Mouse (Mus musculus) layer of hippocampus, adult 8-10 months (tissue): ENCODE measurements around the gene Slc31a1. TPM values are rescaled to one million over a fixed set of nuclear protein-coding genes. Genes with fewer than 3 reads are reported as not detected.

Experiments used
- DNase-seq, 2 experiments: peaks; one replicate each; pipeline ENCODE4 v3.0.0; 2022; ENCODE audit warnings: low spot score in 2 of 2
- total RNA-seq, 4 experiments: library from RNA; stranded (reverse); gene quantifications; 2 replicates each; pipeline ENCODE4 v1.2.4; 2022

The Slc31a1 gene
- total RNA-seq, 4 experiments from 2014 or later: 11.1 to 14.0 (median 12.6) TPM

DNA sequence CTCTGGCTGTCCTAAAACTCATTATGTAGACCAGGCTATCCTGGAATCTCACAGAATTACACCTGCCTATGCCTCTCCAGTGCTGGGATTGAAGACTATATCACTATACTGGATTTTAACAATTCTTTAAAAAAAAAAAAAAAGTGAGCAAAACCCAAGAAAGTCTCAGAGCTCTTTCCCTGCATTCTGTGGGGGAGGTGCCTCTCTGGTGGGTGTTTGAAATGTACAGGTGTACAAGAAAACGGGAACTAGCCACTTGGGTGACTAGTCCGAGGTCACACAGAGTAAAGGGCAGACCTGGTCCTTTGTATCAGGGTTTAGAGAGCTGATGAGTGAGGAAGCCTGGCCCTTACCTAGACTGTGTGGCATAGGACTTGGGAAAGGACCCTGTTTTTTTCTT, 1.9 kb downstream of the Slc31a1 start:
- DNase-seq: no peak

DNA sequence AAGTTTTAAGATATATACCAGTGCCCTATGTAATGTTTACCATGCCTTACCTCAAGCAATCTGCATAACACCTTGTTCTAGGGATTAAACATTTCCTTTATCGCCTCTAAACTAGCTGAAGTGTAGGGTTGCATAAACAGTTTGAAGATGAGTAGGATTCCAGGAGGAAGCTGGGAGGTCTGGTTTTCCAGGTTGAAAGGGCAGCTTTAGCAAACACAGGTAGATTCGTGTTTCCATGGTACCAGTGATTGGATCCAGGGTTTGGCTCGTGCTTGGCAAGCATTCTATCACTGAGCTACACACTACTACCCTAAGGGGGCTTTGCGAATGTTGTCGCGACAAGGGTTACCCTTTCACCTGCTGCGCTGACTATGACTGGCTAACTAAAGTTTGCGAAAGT, 3.8 kb downstream of the Slc31a1 start:
- no peak for DNase-seq

DNA sequence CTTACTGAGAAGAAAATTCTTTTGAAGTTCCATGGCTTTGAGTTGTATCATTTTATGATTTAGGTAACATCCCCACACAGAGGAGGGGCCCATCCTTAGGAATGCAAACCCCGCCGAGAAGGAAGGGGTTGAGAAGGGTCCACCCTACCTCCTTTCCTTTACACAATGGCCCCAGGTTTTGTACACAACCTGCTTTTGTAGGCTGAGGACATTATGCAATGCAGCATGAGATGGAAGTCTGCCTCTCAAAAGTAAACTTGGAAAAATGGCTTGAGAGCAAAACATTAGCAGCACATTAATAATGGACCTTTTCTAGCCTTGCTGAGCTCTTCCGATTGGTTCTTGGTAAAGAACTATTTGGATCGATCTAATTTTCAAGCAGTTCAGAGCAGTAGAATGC, 5.8 kb downstream of the Slc31a1 start:
- DNase-seq: no peak

DNA sequence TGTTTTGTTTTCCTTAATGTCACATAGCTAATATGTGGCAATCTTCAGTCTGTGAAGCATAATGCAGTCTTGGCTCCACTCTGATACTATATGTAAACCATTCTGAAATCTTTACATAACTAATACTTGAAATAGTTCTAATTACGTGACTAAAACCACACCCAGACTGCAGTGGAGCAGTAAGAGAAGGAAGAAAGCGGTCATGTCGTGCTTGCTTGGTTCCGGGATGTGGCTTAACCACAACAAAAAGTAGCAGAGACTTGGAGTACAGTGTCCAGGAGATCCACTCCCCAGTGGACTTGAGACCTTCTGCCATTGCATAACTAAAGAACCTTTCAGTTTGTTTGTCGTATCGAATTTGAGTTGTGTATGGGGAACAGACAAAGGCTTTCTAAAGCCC, 7.1 kb downstream of the Slc31a1 start:
- no peak for DNase-seq

DNA sequence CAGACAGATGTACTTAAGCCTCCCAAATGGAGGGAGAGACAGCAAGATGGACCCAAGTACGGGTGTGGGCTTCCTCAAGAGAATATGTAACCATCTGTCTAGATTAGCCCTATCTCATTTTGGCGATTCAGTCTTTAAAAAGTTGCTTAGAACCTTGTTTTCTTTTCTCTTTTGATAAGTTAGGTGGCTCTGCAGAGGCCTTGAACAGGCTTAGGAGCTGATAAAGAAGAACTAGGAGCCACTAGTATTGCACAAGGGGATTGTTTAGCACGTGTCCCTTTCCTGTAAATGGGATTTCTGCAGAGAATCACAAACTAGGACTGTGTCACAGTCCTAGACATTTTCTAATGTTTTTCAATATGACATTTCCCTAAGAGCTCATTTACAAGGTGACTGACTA, 8.6 kb downstream of the Slc31a1 start:
- no peak for DNase-seq

DNA sequence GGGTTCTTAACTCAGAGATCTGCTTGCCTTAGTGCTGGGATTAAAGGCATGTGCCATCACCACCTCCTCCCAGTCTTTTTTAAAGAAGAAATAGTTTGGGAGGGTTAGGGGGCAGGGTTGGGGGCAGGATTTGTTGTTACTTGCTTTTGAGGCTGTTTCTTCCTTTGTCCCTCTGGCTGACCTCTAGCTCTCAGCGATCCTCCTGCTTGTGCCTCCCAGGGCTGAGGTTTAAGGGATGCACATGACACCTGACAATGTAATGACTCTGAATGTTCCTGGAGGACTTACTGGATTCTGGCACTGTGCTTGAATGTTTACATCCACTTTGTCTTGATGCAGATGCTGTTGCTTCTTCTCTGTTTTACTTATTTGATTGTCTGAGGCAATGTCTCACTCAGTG, 11.9 kb downstream of the Slc31a1 start:
- no peak for DNase-seq

DNA sequence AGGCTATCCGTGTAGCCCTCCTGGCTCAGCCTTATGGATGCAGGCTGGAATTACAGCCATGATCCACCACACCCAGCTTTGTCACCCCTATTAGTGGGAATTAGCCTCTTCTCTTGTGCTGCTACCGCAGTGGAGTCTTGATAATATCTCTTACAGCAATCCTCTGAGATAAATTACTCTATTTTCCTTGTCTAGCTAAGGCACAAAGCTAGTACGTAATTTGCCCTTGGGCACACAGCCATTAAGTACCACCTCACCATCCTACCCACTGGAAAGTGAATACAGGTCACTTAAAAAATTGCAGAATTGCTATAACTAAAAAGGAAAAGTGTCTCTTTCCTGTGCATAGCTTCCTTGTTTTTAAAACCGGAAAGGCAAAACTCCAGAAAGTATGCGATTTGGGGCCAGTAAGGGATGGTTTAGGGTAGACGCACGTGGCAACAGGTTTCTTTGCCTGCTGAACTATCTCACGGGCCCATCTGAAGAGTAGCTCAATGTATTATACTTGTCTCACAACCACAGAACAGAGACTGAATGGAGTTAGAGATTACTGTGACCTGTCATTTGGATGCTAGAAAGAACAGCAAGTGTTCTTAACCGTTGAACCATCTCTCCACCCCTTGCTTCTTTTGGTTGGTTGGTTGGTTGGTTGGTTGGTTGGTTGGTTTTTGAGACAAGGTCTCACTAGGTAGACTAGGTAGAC, 12.4 kb downstream of the Slc31a1 start:
- no peak for DNase-seq

DNA sequence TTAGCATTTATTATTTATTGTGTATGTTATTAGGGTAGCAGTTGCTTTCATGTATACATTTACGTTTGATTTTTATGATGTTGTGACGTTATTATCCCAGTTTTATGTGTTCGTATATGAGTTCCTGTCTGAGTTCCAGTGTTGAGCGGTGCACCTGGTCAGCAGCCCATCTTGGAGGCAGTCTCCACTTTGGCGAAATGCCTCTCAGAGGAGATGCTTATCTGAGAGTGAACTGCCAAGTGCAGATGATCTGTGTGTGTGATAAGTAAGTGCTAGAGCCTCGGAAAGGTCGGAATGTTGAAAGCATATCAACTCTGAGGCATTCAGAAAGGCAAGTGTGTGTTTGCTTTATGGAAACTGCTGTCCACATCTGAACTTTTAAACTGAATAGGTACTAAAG, 13.1 kb downstream of the Slc31a1 start:
- DNase-seq: no peak

DNA sequence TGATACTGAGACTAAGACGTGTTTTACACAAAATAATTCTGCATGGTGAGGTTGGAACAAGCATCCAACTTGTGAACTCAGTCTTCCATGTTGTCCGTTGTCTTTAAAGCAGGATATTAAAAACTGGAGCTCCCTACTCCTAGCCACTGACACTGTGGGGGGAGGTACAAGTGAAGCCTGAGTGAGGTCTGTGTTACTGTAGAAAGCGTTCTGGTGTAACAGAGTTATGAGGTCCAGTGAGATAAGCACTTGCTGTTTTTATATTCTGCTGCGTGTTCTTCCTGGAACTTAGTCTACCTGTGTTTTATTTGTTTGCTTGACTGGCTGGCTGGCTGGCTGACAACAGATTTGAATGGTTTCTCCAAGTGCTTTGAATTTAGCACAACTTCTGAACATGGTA, 13.8 kb downstream of the Slc31a1 start:
- no peak for DNase-seq

DNA sequence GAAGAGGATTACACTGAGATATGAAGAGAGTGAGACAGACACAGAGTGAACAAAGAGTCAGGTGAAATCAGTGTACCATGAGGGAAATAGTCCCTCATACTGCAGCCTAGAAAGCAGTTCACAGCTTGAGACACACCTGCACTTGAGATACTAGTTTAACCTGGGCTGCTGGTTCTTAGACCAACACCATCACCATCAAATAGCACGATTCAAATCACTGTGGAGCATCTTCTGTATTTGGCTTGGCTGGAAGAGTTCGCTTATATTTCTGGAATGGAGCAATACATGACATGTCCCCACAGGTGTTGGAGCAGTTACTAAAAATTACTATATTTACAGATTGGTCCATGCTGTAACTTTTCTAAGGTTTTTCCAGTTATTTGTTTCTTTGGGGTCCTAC, 15.6 kb downstream of the Slc31a1 start:
- no peak for DNase-seq

DNA sequence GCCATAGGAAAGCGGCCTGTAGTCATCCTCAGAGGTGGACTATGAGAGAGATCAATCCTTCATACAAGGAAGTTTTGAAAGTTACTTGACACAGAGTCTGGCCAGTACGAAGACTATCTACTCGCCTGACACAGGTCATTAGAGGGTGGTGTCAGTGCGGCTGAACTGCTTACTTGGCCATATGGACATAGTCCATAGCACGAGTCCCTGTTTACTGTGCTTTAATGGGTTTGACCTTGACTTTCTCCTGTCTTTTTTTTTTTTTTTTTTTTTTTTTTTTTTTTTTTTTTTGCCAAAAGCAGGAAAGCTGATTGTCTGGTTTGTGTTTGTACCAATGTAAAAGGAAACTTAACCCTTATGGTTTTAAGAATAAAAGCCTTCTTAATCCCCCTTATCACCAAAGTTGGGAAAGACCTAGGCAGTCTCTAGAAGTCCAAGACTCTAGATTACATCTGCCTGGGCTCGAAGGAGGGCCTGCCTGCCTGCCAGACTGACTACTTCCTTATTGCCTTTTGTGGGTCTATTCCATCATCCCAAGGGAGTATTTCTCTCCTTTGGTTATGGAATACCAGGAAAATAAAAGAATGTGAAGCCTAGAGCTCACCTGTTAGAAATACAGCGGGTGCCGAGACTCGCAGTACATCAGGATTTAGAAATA, 19.3 kb downstream of the Slc31a1 start:
- no peak for DNase-seq

DNA sequence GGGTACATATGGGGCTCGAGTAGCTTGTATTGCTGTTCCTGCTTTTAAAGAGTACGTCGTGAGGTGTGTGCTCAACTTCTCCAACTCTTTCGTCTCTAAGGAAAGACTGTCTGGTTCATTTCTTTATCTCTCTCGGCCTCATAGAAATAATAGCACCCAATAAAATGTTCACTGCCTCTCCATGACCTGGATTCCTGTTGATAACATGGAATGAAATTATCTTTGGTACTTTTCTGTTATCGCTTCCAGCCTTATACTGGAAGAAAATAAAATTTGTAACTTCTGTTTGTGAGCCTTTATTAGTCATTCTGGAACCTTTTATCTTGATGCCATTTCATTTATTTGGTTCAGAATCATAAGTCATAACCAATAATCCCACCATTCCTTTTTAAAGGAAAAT, 22.7 kb downstream of the Slc31a1 start:
- DNase-seq: no peak

DNA sequence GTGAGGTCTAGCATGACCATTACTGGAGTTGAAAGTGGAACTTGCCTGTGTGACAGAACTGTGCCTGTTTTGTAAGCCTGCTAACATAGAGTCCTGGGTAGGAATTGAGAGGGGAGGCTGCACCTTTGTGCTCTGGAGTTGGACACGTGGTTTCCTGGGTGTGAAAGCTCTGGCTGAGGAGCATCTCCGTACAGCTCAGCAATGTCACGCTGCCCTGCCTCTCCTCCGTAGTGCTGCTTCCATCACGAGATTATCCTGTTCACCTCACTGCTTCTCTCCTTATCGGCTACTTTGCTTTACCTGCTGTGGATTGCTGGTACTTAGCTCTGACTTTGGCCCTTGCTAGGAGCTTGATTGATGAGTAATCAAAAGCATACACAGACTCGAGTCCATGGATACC, 23.2 kb downstream of the Slc31a1 start:
- no peak for DNase-seq

DNA sequence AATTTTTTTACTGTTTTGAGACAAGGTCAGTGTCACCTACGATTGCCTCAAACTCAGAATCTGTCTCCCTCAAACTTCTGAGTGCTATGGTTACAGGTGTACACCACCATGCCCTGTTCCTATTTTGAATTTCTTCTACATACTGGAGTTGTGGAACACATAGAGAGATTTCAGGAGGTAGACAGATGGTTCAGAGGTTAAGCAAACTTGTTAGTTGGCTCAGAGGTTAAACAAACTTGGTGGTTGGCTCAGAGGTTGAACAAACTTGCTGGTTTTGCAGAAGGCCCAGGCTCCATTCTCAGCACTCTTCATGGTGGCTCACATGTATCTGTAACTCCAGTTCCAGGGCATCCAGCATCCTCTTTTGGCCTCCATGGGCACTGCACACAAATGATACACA, 23.6 kb downstream of the Slc31a1 start:
- no peak for DNase-seq

DNA sequence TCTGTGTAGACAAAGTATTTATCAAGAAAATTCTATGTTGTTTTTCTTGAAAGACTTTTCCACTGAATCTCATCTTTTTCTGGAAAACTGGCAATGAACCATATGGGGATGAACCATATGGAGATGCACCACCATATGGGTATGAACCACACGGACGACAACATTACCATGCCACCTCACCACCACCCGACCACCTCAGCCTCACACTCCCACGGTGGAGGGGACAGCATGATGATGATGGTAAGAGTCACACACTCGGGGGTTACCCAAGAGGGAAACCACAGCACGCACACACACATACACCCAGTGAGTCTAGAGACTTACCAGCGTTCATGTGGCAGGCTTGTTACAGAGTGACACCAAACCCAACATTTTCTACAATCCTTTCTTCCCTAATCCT, 24.9 kb downstream of the Slc31a1 start:
- DNase-seq: no peak

DNA sequence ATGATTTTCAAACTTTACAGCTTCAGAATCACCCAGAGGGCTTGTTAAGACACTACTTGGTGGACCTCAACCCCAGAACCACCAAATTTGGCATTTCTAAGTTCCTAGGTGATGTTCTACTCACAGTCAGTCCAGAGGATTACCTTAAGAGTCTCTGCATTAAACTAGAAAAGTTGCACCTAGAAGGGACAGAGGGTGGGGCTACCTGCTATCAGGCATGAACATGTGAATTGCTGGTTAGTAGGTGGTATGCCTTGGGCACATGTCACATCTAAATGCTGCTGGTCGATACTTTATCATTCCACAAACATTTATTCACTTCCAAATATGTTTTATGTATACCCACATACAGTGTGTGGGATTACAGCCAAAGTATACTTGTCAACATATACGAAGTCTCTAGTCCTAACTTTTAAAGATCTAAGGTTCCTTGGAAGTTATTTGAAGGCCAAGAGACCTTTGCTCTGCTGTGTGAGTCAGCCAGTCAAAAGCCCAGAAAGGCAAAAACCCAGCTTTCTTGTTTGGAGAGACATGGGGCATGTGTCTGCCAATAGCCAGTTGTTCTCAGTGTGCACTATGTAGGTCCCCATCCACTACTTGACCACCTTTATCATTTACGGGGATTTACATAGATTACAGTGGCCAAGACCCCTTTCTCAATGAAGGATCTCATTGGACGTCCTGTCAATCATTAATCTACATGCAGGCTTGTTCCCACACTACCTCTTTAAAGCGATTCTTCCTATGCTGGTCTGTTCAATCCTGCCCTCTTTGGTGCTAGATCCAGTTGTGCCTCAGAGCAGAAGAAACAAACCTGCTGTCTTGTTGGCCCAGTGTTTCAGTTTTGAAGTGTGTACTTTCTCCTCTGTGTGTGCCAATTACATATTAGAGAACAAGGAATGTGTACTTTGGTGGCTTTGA, 29.3 kb downstream of the Slc31a1 start:
- DNase-seq: no peak

DNA sequence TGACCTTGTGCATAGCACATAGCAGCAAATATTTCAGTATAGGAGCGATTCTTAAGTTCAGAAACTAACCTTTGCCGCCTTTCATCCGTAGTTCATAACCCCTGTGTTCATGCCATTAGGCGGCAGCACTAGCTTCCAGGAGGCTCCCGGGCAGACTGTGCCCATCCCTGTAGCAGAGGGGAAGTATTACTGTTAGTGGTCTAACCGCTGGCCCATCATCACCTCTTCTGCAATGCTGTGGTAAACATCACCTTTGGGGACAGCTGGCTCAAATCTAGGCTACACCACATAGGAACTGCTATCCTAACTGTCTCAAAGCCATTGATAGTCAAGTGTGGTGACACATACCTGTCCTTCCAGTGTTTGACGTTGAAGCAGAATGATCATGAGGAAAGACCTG, 31.4 kb downstream of the Slc31a1 start:
- DNase-seq: no peak

DNA sequence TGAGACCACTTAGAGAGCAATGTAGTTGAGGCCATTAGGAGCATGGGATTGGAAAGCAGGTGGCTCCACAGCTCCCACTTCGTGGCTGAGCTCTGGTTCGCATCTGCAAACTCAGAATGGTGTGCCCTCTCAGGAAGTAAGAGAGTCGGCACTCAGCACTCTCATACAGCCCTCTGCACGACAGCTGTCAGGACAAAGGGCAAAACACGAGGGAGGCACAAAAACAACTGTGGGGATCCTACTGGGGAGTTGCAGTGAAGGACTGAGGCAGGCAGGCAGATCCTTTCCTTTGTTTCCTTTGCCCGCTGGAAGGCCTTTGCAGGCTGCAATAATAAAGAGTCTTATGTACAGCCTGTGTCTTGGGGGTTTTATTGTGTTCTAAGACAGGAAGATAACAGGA, 32.9 kb downstream of the Slc31a1 start:
- DNase-seq: no peak

DNA sequence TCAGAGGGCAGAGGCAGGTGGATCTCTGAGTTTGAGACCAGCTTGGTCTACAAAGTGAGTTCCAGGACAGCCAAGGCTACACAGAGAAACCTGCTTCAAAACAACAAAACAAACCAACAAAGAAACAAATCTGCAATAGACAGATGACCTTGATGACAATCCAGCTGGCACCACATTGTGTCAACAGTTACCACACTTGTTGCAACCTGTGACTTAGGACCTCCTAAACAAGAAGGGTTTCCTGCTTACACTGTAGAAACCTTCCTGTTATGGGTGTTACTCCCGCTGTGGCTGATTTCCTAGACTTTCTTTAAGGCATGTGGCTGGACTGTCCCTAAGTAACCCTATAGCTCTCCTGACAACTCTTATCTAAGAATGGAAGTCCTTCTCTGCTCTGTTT, 35.3 kb downstream of the Slc31a1 start:
- no peak for DNase-seq

DNA sequence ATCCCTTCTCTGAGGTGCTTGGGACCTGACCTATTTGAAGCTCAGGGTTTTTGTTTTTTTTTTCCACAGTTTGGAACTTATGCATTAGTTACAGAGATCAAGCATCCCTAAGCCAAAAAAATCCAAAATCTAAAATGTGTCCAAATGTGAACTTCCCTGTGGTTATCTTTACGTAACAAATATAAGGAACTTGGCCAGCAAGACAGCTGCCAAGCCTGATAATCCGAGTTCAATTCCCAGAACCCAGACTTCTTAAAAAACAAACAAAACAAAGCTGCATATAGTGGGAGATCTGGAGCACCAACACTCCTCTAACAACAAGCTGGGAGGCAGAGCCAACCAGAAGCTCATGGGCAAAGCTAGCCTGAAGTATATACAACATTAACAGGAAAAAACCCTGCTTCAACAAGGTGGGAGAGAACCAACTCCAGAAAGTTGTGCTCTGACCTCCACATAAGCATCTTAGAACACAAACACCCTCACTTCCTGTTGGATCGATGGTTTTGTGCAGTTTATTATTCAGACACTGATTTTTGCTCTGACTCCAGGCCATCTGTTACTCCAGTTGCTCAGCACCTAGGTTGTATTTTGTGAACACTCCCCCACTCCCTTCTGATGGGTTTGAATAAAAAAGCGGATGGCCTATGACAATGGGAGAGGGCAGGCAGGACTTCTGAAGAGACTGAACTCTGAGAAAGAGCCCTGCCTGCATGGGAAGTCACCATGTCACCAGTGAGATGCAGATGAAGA, 37.3 kb downstream of the Slc31a1 start:
- peak; percentile 23 to 44 for DNase-seq

DNA sequence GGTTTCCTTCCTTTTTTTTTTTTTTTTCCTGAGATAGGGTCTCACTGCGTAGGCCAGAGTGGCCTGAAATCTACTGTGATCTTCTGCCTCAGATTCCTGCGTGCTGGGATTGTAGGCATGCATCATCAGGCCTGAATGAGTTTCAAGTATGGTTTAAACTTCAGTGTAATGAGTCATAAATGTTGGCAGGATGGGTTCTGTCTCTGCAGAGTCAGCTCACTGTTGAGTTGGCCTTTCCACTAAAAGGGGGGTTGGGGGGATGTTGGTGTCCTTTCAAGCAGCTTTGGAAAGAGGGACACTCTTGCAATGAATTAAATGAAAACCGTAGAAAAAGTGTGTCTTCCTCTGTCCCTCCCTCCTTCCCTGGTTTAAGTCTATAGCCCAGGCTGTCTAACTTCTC, 38.4 kb downstream of the Slc31a1 start:
- DNase-seq: peak in 1 of 2 experiments; percentile 18

DNA sequence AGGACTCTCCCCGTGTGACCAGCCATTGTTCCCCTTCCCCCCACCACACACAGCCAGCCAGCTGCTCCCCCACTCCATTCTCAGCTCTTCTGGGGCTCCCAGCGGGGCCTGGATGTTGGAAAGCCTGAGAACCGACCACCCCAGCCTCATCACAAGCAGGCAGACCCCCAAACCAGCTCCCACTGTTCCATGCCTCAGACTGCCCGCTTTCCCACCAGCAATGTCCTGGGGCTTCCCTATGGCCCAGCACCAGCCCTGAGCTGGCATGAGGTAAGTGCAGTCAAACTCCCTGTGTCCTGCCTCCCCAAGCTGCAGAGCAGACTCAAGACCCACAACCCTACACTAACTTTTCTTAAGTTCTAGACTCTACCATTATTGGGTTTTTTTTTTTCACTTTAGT, 45.6 kb downstream of the Slc31a1 start:
- DNase-seq: no peak
